Mouse (Mus musculus): ENCODE measurements around the gene Tbc1d4.
A peak's percentile ranks its signal among the peaks of the same experiment; 100 is the strongest.

Tbc1d4 gene

GRCm38 (mm10) chr14:101488264-101488810 is 120.7 kb downstream of the Tbc1d4 start:
- DNase-seq = no peak

- no peak for DNase-seq
Observed at GRCm38 (mm10) chr14:101486550-101486949, 122.4 kb downstream of the Tbc1d4 start.

GRCm38 (mm10) chr14:101483230-101483629 is 125.8 kb downstream of the Tbc1d4 start:
- DNase-seq = no peak

- DNase-seq = peak; percentile 53
Observed at GRCm38 (mm10) chr14:101482270-101482669, 126.7 kb downstream of the Tbc1d4 start.

- no peak for DNase-seq
Observed at GRCm38 (mm10) chr14:101481165-101481564, 127.8 kb downstream of the Tbc1d4 start.

- no peak for DNase-seq
Observed at GRCm38 (mm10) chr14:101480541-101480940, 128.4 kb downstream of the Tbc1d4 start.

- no peak for DNase-seq
Observed at GRCm38 (mm10) chr14:101477827-101478220, 131.2 kb downstream of the Tbc1d4 start.

- peak; percentile 57 for DNase-seq
Observed at GRCm38 (mm10) chr14:101477081-101477826, 131.7 kb downstream of the Tbc1d4 start.

GRCm38 (mm10) chr14:101469475-101470093 is 139.4 kb downstream of the Tbc1d4 start:
- no peak for DNase-seq

- DNase-seq = no peak
Observed at GRCm38 (mm10) chr14:101468143-101468542, 140.8 kb downstream of the Tbc1d4 start.

GRCm38 (mm10) chr14:101467532-101467931 is 141.5 kb downstream of the Tbc1d4 start:
- DNase-seq = no peak

- DNase-seq = no peak
Observed at GRCm38 (mm10) chr14:101466521-101466920, 142.5 kb downstream of the Tbc1d4 start.

- DNase-seq = no peak
Observed at GRCm38 (mm10) chr14:101465893-101466292, 143.1 kb downstream of the Tbc1d4 start.

- peak; percentile 46 for DNase-seq
Observed at GRCm38 (mm10) chr14:101460768-101461167, 148.2 kb downstream of the Tbc1d4 start.

GRCm38 (mm10) chr14:101452915-101453314 is 156.1 kb downstream of the Tbc1d4 start:
- no peak for DNase-seq

GRCm38 (mm10) chr14:101447857-101448256 is 161.1 kb downstream of the Tbc1d4 start:
- no peak for DNase-seq

GRCm38 (mm10) chr14:101445205-101445604 is 163.8 kb downstream of the Tbc1d4 start:
- DNase-seq = no peak

- DNase-seq = no peak
Observed at GRCm38 (mm10) chr14:101437925-101438324, 171.1 kb downstream of the Tbc1d4 start.

GRCm38 (mm10) chr14:101430536-101430935 is 178.5 kb downstream of the Tbc1d4 start:
- no peak for DNase-seq

- DNase-seq = no peak
Observed at GRCm38 (mm10) chr14:101428805-101429516, 180.0 kb downstream of the Tbc1d4 start.

- DNase-seq = no peak
Observed at GRCm38 (mm10) chr14:101417679-101418078, 191.3 kb downstream of the Tbc1d4 start.

Measured in thymus, postnatal 25 days (tissue).